Mouse (Mus musculus) left cerebral cortex, postnatal 4 days (tissue): ENCODE data around the gene Slc37a2. TPM values are rescaled to one million over a fixed set of nuclear protein-coding genes. Genes with fewer than 3 reads are reported as not detected.
"Not testable (repeated sequence)": the region's sequence is repeated elsewhere in the genome, so short reads cannot be mapped to it uniquely, and the experiment has no call there.

Experiments
- DNase-seq: peaks from one replicate; pipeline ENCODE4 v3.0.0-alpha.2; 2022
- intact Hi-C: fragments of 180-260 bp; cut with DNase I; formaldehyde crosslinking; loops from one replicate; pipeline ENCODE4 v1.15.1; 2025
- total RNA-seq, 2 experiments: library from RNA; stranded (reverse); gene quantifications; 2 replicates each; pipeline ENCODE4 v1.2.3; 2021

Slc37a2 gene
- total RNA-seq = 1 to 10 TPM; 1.0 to 1.3 TPM

DNA sequence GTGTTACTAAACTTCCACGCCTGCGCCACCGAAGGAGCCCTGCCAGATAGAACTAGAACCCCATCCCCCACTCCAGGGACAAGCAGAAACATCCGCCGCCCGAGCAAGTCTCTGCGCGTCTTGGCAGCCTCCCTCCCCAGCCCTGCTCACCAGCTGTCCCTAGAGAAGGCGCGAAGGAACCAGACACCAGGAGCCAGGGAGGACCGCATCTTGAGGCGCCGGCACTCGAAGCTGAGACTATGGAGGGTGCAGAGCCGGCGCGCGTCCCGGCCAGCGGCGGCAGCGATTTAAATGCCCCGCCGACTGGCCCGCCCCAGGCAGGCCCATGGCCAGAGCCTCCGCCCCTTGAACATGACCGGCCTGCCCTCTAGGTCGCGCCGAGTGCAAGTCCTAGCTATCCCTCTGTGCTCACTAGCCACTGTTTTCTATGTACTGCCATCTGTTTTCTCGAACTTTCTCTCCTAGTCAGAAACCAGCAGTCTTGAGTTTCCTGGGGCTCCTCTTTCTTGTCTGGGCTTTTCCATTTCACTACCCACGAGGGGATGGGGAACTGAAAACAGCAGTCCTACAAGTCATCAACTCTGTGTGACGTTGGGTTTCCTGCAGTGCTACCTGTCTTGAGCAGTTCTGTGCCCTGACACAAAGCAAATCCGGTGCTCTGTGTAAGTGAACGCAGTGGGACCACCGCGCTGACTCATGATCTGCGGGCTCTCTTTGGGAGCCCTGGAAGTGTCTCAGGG lies at the start of gene Slc37a2:
Gene Slc37a2, minus strand, starts transcription at position 590 of the 740 bp plus-strand sequence.
- intact Hi-C loops = loop anchor here (10.0 kb wide), 1 partner anchor 69 kb away; no protein-coding TSS in a partner anchor
- DNase-seq = peak; percentile 60

DNA sequence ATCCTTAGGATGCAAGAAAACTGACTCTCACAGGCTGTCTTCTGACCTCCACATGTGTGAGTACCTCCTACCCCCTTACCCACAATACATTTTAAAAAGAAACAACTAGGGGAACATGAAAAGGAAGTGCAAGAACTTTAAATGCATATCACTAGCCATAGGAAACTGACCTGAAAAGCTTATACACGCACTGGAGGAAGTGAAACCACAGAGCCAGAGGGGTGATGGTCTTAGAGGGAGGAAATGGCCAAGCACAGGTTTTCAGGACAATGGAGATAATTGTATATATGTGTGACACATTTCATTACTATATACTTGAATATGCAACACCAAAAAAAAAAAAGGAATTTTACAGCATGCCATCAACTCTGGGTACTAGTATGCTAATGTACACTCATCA lies 46.2 kb upstream of the Slc37a2 start:
- no peak for DNase-seq
- intact Hi-C loops = no loop called here

GRCm38 (mm10) chr9:37300501-37300900 lies 45.0 kb upstream of the Slc37a2 start:
- DNase-seq, intact Hi-C loops: not testable (repeated sequence)

DNA sequence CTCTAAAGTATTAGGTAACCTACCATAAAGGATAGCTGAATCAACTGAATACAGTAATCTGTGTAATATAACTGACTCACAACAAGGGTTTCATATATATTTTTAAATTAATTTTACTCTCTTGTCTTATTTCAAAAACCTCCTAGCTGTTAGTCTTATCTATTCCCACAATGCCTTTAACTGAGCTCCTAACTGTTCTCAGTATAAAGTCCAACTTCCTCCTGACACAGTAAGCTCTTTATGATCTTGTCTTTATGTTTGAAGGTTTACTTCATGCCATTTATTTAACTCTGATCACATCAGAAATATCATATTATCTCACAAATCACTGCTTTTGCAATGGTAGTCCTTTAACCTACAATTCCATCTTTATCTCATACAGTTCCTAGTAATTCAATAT lies 40.0 kb upstream of the Slc37a2 start:
- intact Hi-C loops = no loop called here
- no peak for DNase-seq

DNA sequence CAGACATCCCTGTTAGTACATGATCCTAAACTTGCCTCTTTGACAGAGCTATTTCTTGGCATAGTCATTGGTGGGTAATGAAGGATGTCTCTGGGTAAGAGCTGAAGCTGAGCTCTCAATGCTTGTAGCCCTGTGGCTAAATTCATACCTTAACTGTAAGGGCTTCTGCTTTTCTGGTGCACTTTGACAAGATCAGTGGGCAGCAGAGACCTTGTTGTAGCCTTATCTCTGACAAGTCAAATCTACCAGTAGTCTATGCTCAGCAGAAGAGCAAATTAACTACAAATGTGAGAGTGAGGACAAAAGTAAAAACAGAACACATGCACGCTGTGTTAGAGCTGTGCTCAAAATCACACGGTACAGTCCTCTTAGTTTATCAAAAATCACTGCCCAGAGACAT lies 11.1 kb upstream of the Slc37a2 start:
- no peak for DNase-seq
- intact Hi-C loops = no loop called here

DNA sequence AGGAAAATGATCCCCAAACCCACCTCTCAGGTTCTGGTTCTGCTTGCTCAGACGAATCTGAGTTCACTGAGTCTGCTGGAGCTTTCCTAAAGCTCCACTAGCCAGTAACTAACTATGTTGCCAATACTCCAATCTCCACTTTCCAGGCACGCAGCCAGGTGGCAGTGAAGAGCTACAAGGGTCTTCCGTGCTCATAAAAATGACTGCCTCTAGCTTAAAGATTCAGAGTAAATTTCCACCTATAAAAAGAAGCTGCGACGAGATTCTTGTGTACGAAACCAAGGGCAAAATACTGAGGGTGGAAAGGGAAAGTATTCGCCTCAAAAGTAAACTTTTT lies 319 bp upstream of the Slc37a2 start:
- intact Hi-C loops = loop anchor here (10.0 kb wide), 1 partner anchor 69 kb away; no protein-coding TSS in a partner anchor
- peak; percentile 75 for DNase-seq

DNA sequence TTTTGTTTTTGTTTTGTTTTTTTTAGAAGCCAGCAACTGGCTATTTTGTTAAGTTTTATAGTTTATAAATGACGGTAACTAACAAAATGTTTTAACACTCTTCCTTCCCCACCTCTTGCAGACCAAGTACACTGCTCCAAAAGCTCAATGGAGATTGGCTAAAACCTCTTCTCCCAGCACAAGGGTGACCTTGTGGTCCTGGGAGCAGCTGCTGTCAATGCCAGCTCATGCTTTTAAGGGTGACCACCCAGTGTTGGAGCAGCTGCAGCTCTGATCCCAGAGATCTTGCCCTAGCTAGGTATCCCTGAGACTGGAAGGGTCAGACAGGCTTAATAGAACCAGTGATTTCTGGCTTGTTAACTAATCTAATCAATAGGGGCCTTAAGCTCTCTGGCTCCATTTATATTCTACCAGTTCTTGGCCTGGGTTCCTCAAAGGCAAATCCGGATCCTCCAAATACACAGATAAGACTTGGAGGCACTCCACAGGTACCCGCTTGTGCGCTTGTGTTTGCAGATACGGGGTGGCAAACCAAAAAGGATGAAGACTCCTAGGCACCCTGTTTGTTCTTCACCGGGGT lies 917 bp downstream of the Slc37a2 start:
- no peak for DNase-seq
- intact Hi-C loops = loop anchor here (10.0 kb wide), 1 partner anchor 70 kb away; no protein-coding TSS in a partner anchor

DNA sequence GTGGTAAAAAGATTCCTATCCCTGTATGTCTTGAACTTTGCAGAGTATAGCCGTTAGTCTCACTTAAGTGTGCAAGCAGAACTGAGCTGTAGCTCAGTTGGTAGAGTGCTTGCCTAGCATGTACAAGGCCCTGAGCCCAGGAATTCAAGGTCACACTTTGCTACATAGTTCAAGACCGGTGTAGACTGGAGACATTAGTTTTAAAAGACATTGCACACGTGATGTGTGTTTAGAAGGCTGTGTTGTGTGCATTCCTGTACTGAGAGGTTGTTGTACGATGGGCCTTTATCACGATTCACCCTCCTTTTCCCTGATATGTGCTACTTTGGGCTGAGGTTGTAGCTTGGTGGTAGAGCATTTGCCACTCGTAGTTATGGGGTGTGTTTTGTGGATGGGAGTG lies 4.9 kb downstream of the Slc37a2 start:
- intact Hi-C loops = loop anchor here (10.0 kb wide), 1 partner anchor 74 kb away; no protein-coding TSS in a partner anchor

GRCm38 (mm10) chr9:37249976-37250375 lies 5.6 kb downstream of the Slc37a2 start:
- intact Hi-C loops = loop anchor here (10.0 kb wide), 1 partner anchor 75 kb away; no protein-coding TSS in a partner anchor
- DNase-seq = no peak

More for the DNA sequence above, 4.9 kb downstream of the Slc37a2 start:
- DNase-seq = no peak

- DNase-seq = peak; percentile 69
- intact Hi-C loops = no loop called here
Observed at GRCm38 (mm10) chr9:37248381-37248906, 7.1 kb downstream of the Slc37a2 start.

GRCm38 (mm10) chr9:37247429-37247828 lies 8.1 kb downstream of the Slc37a2 start:
- intact Hi-C loops = no loop called here
- DNase-seq = no peak

DNA sequence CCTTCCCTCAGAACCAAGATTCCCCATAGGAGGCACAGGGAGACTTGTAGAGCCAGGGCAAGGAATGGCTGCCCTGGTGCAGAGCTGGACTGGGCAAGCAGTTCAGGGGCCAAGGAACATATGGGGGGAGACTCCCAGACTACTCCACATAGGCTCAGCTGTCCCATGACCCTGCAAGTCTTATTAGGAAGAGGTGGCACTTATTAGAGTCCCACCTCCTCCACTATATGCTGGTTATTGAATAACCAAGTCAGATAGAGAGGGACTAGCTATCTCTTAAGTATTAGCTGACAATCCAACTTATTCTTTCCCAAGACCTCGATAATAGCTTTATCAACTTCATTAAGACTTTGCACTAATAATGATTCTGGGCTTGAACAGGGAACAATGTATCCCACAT lies 9.7 kb downstream of the Slc37a2 start:
- intact Hi-C loops = no loop called here
- DNase-seq = no peak

DNA sequence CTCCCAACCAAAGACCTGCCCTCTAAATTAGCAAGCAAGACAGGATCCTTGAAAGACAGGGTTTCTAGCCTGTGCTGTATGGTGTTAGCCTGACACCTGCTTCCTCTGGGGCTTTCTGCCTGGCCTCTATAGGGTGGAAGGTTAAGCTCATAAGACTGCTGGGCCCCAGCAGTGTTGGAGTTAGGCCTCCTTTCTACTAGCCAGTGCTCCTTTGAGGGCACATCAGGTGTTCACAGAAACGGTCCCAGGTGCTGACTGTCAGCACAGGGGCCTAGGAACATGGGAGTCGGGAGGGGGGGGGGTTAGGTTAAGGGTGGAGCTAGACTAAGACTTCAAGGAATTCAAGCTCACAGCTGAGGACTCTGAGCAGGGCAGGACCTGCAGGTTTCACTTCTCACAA lies 10.1 kb downstream of the Slc37a2 start:
- intact Hi-C loops = no loop called here
- DNase-seq = no peak

DNA sequence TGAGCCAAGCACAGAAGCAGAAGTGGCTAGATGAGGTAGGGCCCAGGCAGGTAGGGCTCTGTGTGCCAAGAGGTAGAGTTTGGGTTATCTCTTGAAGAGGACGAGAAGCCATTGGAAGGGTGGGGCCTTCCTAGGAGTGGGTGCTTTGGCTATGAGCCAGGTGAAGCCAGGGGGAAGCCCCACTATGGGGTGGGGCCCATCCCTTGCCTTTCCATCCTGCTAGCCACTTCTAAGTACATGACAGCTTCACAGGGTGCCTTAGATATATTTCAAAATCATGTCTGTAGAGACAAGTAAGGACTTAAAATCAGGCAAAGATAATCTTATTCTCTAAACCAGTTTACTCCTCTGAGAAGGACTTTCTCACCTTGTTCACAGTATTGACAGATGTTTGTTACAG lies 10.9 kb downstream of the Slc37a2 start:
- intact Hi-C loops = no loop called here
- DNase-seq = no peak

DNA sequence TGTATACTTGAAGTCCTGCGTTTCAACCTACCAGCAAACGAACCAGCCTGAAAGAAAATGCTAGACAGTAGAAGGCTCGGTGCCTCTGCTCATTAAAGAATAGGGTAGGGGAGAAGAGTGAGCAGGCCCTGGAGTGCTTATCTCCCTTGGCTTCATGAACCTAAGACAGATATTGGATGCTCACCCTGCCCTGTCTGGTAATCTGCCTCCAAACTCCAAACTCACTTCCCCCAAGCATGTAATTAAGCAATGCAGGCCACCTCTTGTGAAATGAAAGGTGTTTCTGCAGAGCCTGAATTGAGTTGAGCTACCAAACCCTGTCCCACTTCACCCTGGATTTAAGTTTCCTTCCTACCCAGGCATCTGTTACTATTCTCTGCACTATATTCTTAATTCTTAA lies 12.8 kb downstream of the Slc37a2 start:
- intact Hi-C loops = no loop called here
- DNase-seq = no peak

- no peak for DNase-seq
- intact Hi-C loops = loop anchor here (10.0 kb wide), 1 partner anchor 271 kb away; no protein-coding TSS in a partner anchor
Observed at GRCm38 (mm10) chr9:37235951-37236737, 19.4 kb downstream of the Slc37a2 start.

- intact Hi-C loops = loop anchor here (5.0 to 10.0 kb wide), 2 partner anchors 268 to 335 kb away; no protein-coding TSS in a partner anchor
- no peak for DNase-seq
Observed at GRCm38 (mm10) chr9:37232201-37233195, 23.0 kb downstream of the Slc37a2 start.

- DNase-seq = no peak
- intact Hi-C loops = loop anchor here (5.0 to 10.0 kb wide), 2 partner anchors 266 to 333 kb away; no protein-coding TSS in a partner anchor
Observed at GRCm38 (mm10) chr9:37230486-37231195, 24.9 kb downstream of the Slc37a2 start.

- intact Hi-C loops = loop anchor here (5.0 to 10.0 kb wide), 2 partner anchors 265 to 333 kb away; no protein-coding TSS in a partner anchor
Observed at GRCm38 (mm10) chr9:37229880-37230325, 25.6 kb downstream of the Slc37a2 start.

More at GRCm38 (mm10) chr9:37229880-37230325, 25.6 kb downstream of the Slc37a2 start:
- peak; percentile 54 for DNase-seq
